Mouse (Mus musculus) liver, postnatal 0 days (tissue): ENCODE measurements around the gene Syt3. TPM values are rescaled to one million over a fixed set of nuclear protein-coding genes. Genes with fewer than 3 reads are reported as not detected.

Experiments used
- ATAC-seq: fragments of 200-750 bp; cut with Nextera tagmentation; 2 replicates; pipeline ENCODE4 v1.8.0; 2017; ENCODE audit warnings: mild to moderate bottlenecking, moderate library complexity
- DNase-seq: peaks from one replicate; pipeline ENCODE4 v3.0.0-alpha.2; 2016
- H3K27ac ChIP-seq: fragments of 300-500 bp; sonication (generic); 2 replicates; pipeline ENCODE4 v1.5.1; 2014; ENCODE audit warnings: antibody characterized with exemption, moderate library complexity, mild to moderate bottlenecking, low read depth
- H3K27me3 ChIP-seq: fragments of 300-500 bp; sonication (generic); 2 replicates; pipeline ENCODE4 v1.6.1; 2014; ENCODE audit warnings: low read length, control low read depth, mixed read lengths; ENCODE audit not compliant: insufficient read depth
- H3K36me3 ChIP-seq: fragments of 300-500 bp; sonication (generic); replicated peaks from 2 replicates; pipeline ENCODE4 v1.6.1; 2014; ENCODE audit warnings: mild to moderate bottlenecking, control low read depth, low read length, moderate library complexity, mixed read lengths; ENCODE audit not compliant: insufficient read depth
- H3K4me1 ChIP-seq: fragments of 300-500 bp; sonication (generic); 2 replicates; pipeline ENCODE4 v1.6.1; 2014; ENCODE audit warnings: antibody characterized with exemption, mild to moderate bottlenecking, control low read depth; ENCODE audit not compliant: insufficient read depth
- H3K4me2 ChIP-seq: fragments of 300-500 bp; sonication (generic); 2 replicates; pipeline ENCODE4 v1.6.1; 2014; ENCODE audit warnings: low read depth, mild to moderate bottlenecking, low read length, moderate library complexity, mixed read lengths
- H3K4me3 ChIP-seq: fragments of 300-500 bp; sonication (generic); 2 replicates; pipeline ENCODE4 v1.5.1; 2014; ENCODE audit warnings: low read depth, low read length
- H3K9ac ChIP-seq: fragments of 300-500 bp; sonication (generic); replicated peaks from 2 replicates; pipeline ENCODE4 v1.6.1; 2014; ENCODE audit warnings: mild to moderate bottlenecking, moderate library complexity
- H3K9me3 ChIP-seq: fragments of 300-500 bp; sonication (generic); 2 replicates; pipeline ENCODE4 v1.6.1; 2016; ENCODE audit warnings: mild to moderate bottlenecking, control low read depth, low read length, mixed read lengths
- CTCF ChIP-seq: sonication (generic); IDR thresholded peaks from 2 replicates; pipeline ENCODE4 v1.5.1; 2016; ENCODE audit warnings: antibody characterized with exemption, low read depth
- EP300 ChIP-seq: IDR thresholded peaks from 2 replicates; pipeline ENCODE4 v1.6.1; 2016; ENCODE audit warnings: antibody characterized with exemption, low read depth, mild to moderate bottlenecking
- WGBS: fragments of 180-500 bp; shearing (Covaris S2); extraction: QIAGEN DNeasy Blood & Tissue Kit; methylation state at CpG from one replicate; pipeline ENCODE4 v1.1.7; 2014; ENCODE audit not compliant: insufficient replicate concordance; 5-methylcytosine and 5-hydroxymethylcytosine counted together
- polyA plus RNA-seq: library from polyadenylated mRNA; unstranded; fragments of >200 nt; fragmentation: Nextera tagmentation; extraction: Ambion mirVana; gene quantifications from 2 replicates; pipeline ENCODE4 v1.2.1, GENCODE M21; 2015

Syt3 gene
- polyA plus RNA-seq, 1 experiment from 2014 or later, result 0.04 TPM

- H3K4me1 ChIP-seq, result no peaks in the 10 kb centered on the region
- no peak for DNase-seq
- no peak overlapping the region for H3K4me2 ChIP-seq
- WGBS, result no CpG with 5 or more reads among the region's 1 CpGs
- H3K9me3 ChIP-seq, result no peaks in the 10 kb centered on the region
- H3K4me3 ChIP-seq, result no peak overlapping the region
- H3K9ac ChIP-seq, result no peak overlapping the region
- peaks cover 73% of the 10 kb centered on the region for H3K27me3 ChIP-seq
- TF ChIP-seq CTCF, result no peak
- no peak for TF ChIP-seq EP300
- no peak overlapping the region for H3K27ac ChIP-seq
- H3K36me3 ChIP-seq, result no peaks in the 10 kb centered on the region
- ATAC-seq, result no peak
These were observed 57.3 kb downstream of the Syt3 start for GRCm38 (mm10) chr7:44441180-44441579.

- ATAC-seq, result no peak
- WGBS, result under 1% methylated on average over 10 of the region's 14 CpGs
These were observed 57.8 kb downstream of the Syt3 start for GRCm38 (mm10) chr7:44441648-44442109.

GRCm38 (mm10) chr7:44442407-44442821 lies 58.5 kb downstream of the Syt3 start:
- WGBS, result 0% methylated on average over 7 of the region's 14 CpGs

More at GRCm38 (mm10) chr7:44441648-44442109, 57.8 kb downstream of the Syt3 start:
- H3K4me2 ChIP-seq, result no peak overlapping the region
- no peaks in the 10 kb centered on the region for H3K4me1 ChIP-seq
- TF ChIP-seq EP300 (no peak), CTCF (no peak)
- no peaks in the 10 kb centered on the region for H3K36me3 ChIP-seq
- H3K9ac ChIP-seq, result no peak overlapping the region
- no peaks in the 10 kb centered on the region for H3K9me3 ChIP-seq
- H3K27me3 ChIP-seq, result peaks cover 77% of the 10 kb centered on the region
- no peak overlapping the region for H3K4me3 ChIP-seq
- no peak for DNase-seq
- H3K27ac ChIP-seq, result no peak overlapping the region

GRCm38 (mm10) chr7:44443268-44444173 lies 59.6 kb downstream of the Syt3 start:
- H3K9me3 ChIP-seq, result no peaks in the 10 kb centered on the region
- H3K36me3 ChIP-seq, result no peaks in the 10 kb centered on the region
- no peak for TF ChIP-seq CTCF
- TF ChIP-seq EP300, result no peak
- peaks cover 70% of the 10 kb centered on the region for H3K27me3 ChIP-seq
- 11% methylated on average over 20 of the region's 20 CpGs for WGBS
- no peak overlapping the region for H3K4me2 ChIP-seq
- H3K4me1 ChIP-seq, result no peaks in the 10 kb centered on the region
- no peak for DNase-seq
- no peak for ATAC-seq
- no peak overlapping the region for H3K4me3 ChIP-seq
- no peak overlapping the region for H3K9ac ChIP-seq
- no peak overlapping the region for H3K27ac ChIP-seq

More at GRCm38 (mm10) chr7:44442407-44442821, 58.5 kb downstream of the Syt3 start:
- Histone ChIP-seq H3K9me3 (no peaks in the 10 kb centered on the region), H3K9ac (no peak overlapping the region), H3K27me3 (peaks cover 77% of the 10 kb centered on the region), H3K27ac (no peak overlapping the region), H3K4me3 (no peak overlapping the region), H3K36me3 (no peaks in the 10 kb centered on the region), H3K4me2 (no peak overlapping the region), H3K4me1 (no peaks in the 10 kb centered on the region)
- DNase-seq (no peak), ATAC-seq (no peak)
- TF ChIP-seq CTCF (no peak), EP300 (no peak)

- no peaks in the 10 kb centered on the region for H3K36me3 ChIP-seq
- H3K4me3 ChIP-seq, result no peak overlapping the region
- no peak for ATAC-seq
- H3K9me3 ChIP-seq, result no peaks in the 10 kb centered on the region
- no peak for TF ChIP-seq CTCF
- TF ChIP-seq EP300, result no peak
- H3K27ac ChIP-seq, result no peak overlapping the region
- H3K27me3 ChIP-seq, result peaks cover 61% of the 10 kb centered on the region
- no peak overlapping the region for H3K4me2 ChIP-seq
- H3K9ac ChIP-seq, result no peak overlapping the region
- no peak for DNase-seq
- H3K4me1 ChIP-seq, result no peaks in the 10 kb centered on the region
- WGBS, result 8% methylated on average over 26 of the region's 29 CpGs
These were observed 61.1 kb downstream of the Syt3 start for GRCm38 (mm10) chr7:44444886-44445527.

- H3K36me3 ChIP-seq, result no peaks in the 10 kb centered on the region
- H3K9ac ChIP-seq, result no peak overlapping the region
- peaks cover 56% of the 10 kb centered on the region for H3K27me3 ChIP-seq
- H3K4me2 ChIP-seq, result no peak overlapping the region
- TF ChIP-seq EP300 (no peak), CTCF (no peak)
- WGBS, result 7% methylated on average over 7 of the region's 7 CpGs
- no peak overlapping the region for H3K27ac ChIP-seq
- ATAC-seq (no peak), DNase-seq (no peak)
- no peaks in the 10 kb centered on the region for H3K9me3 ChIP-seq
- H3K4me1 ChIP-seq, result no peaks in the 10 kb centered on the region
- no peak overlapping the region for H3K4me3 ChIP-seq
These were observed 61.6 kb downstream of the Syt3 start for GRCm38 (mm10) chr7:44445528-44445923.
